Mouse (Mus musculus) erythroblast, adult 5-6 weeks (primary cell): ENCODE measurements around the gene Cx3cr1. TPM values are rescaled to one million over a fixed set of nuclear protein-coding genes. Genes with fewer than 3 reads are reported as not detected.

Source experiments
- ATAC-seq: replicated peaks from 2 replicates; pipeline ENCODE4 v1.8.0; 2016; ENCODE audit warnings: moderate number of reproducible peaks, mild to moderate bottlenecking, moderate TSS enrichment, inconsistent platforms; ENCODE audit not compliant: poor library complexity, low FRiP score, severe bottlenecking
- total RNA-seq, 2 experiments: library from RNA; stranded (forward) in 1 of 2; stranded (reverse) in 1 of 2; fragments of 150-400 nt in 1 of 2; fragments of 200-764, 138-1000 nt in 1 of 2; gene quantifications; 2 replicates each; pipeline versions ENCODE4 v1.2.3 to v1.2.4; 2015 to 2017; ENCODE audit warnings: low replicate concordance in 2 of 2

The Cx3cr1 gene
- total RNA-seq, 2 experiments from 2014 or later, result 6.7 to 13.7 TPM

- ATAC-seq, result no peak
Measured at GRCm38 (mm10) chr9:120005936-120006335, 63.7 kb downstream of the Cx3cr1 start.

- no peak for ATAC-seq
Measured at GRCm38 (mm10) chr9:120002893-120003292, 66.8 kb downstream of the Cx3cr1 start.

GRCm38 (mm10) chr9:120001945-120002725 is 67.5 kb downstream of the Cx3cr1 start:
- ATAC-seq, result no peak

GRCm38 (mm10) chr9:120000761-120001160 is 68.9 kb downstream of the Cx3cr1 start:
- no peak for ATAC-seq

GRCm38 (mm10) chr9:119999636-120000035 is 70.0 kb downstream of the Cx3cr1 start:
- no peak for ATAC-seq

- ATAC-seq, result no peak
Measured at GRCm38 (mm10) chr9:119998776-119999175, 70.9 kb downstream of the Cx3cr1 start.

- no peak for ATAC-seq
Measured at GRCm38 (mm10) chr9:119996080-119996479, 73.6 kb downstream of the Cx3cr1 start.

GRCm38 (mm10) chr9:119994207-119994606 is 75.5 kb downstream of the Cx3cr1 start:
- no peak for ATAC-seq

- ATAC-seq, result no peak
Measured at GRCm38 (mm10) chr9:119993092-119993844, 76.4 kb downstream of the Cx3cr1 start.

GRCm38 (mm10) chr9:119991310-119991709 is 78.4 kb downstream of the Cx3cr1 start:
- ATAC-seq, result no peak

GRCm38 (mm10) chr9:119988304-119988703 is 81.4 kb downstream of the Cx3cr1 start:
- no peak for ATAC-seq

GRCm38 (mm10) chr9:119985881-119986574 is 83.7 kb downstream of the Cx3cr1 start:
- no peak for ATAC-seq

GRCm38 (mm10) chr9:119984536-119985011 is 85.1 kb downstream of the Cx3cr1 start, which contains the start of gene Csrnp1:
Gene Csrnp1, minus strand, starts transcription at chr9:119984658.
- no peak for ATAC-seq

GRCm38 (mm10) chr9:119983585-119984535 is 85.8 kb downstream of the Cx3cr1 start:
- no peak for ATAC-seq

- no peak for ATAC-seq
Measured at GRCm38 (mm10) chr9:119982956-119983551, 86.6 kb downstream of the Cx3cr1 start.

GRCm38 (mm10) chr9:119982241-119982811 is 87.4 kb downstream of the Cx3cr1 start:
- no peak for ATAC-seq

- ATAC-seq, result no peak
Measured at GRCm38 (mm10) chr9:119981183-119982179, 88.2 kb downstream of the Cx3cr1 start.
